Mouse (Mus musculus): ENCODE measurements around the gene Plscr1.

The Plscr1 gene

DNA sequence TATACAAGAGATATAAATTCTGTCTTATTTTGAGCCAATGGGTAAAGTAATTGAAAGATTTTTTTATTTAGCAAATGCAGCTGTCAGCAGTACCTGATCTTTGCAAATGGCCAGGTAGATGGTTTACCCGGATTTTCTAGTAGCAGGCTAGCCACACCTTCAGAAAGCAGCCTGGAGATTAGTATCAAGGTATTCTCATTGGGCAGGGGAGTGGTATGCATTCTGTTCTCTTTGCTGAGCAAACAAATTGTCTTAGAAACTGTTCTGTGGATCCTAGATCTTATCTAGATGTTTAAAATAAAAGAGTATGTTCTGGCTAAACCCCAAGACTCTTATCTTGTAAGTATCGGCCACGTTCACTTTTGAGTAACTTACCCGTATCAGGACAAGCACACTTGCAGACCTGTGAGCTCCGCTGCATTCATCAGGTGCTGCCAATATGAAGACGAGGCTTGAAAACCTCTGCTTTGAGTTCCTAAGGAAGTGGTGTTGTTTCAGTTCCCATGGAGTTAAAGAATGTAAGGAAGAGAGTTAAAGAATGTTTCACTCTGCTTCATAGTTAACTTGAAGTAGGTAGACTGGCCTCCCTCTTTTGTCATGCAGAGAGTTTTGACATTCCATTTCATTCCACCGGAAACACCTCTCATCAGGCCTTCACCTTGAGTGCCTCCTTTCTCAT lies 11.1 kb downstream of the Plscr1 start:
- DNase-seq, result no peak

DNA sequence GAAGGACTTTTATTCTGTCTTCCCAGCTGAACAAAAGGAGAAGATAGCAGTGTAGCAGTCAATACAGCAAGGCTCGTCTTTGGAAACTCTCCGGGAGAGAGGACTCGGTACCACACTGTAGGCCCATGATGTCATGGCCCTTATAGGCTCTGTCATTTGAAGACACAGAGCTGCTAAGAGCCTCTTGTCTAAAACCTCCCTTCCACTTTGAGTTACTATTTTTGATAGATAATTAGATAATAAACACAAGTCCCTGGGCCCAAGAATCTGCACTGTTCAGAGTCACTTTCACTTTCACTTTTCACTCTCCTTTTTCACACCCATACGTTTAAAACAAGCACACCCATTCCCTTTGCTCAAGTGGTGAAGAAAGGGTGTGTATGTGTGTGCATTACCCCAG lies 16.2 kb downstream of the Plscr1 start:
- DNase-seq, result no peak

DNA sequence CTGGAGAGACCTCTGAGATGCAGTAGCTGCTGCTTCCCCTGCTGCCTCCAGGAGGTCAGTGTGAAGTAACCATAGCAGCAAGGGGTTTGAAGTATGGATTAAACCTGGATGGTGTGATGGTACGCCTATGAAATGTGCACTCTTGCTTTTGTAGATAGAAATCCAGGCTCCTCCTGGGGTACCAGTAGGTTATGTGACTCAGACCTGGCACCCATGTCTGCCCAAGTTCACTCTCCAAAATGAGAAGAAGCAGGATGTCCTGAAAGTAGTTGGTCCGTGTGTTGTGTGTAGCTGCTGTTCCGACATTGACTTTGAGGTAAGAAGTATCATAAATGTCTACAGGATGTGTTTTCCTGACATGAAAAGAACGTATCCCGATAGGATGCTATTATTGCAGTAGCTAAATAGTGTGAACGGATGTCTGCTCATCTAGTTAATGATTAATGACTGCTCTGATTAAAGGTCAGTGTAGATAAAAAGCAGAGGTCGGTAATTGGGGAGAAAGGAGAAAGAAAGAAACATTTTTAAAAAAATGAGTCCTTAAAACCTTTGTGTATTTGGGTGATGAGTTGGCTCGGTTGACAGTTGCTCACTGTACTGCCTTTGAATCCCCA lies 17.1 kb downstream of the Plscr1 start:
- no peak for DNase-seq

DNA sequence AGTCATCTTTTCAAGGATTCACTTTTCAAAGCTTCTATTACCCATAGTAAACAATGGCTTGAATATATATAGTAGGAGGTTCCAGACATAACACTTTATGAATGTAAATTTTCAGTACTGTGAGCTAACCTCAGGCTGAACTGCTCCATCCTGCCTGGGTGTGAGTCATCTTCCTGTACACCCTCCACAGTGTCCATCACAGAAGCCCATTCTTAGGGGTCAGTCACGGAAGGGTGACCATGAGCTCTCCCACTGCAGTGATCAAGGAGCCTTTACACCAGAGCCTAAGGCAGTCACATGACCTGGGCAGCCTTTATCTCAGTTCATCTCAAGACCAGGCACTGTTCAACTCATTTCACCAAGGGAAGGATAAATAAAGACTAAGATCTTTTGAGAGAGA lies 18.2 kb downstream of the Plscr1 start:
- DNase-seq, result no peak

DNA sequence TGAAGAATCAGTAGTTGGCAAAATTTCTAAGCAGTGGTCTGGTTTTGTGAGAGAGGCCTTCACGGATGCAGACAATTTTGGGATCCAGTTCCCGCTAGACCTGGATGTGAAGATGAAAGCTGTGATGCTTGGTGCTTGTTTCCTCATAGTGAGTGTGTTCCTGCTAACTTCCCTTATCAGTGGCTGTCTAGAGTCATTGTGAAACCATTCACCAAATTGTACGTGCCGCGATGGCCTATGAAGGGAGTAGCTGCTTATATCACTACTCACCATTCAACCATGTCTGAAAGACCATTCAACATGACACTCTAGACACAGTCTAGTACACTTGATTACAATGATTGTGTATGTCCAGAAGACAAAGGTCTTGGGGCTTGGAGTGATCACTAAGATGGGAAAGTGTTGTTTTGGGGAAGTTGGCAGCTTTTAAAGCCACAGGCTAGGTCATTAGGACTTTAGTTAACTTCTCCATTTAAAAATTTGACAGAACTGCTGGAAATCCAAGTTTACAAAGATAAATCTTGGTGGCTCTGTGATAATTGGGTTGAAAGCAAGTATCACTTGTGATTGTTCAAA lies 20.4 kb downstream of the Plscr1 start:
- DNase-seq, result no peak

DNA sequence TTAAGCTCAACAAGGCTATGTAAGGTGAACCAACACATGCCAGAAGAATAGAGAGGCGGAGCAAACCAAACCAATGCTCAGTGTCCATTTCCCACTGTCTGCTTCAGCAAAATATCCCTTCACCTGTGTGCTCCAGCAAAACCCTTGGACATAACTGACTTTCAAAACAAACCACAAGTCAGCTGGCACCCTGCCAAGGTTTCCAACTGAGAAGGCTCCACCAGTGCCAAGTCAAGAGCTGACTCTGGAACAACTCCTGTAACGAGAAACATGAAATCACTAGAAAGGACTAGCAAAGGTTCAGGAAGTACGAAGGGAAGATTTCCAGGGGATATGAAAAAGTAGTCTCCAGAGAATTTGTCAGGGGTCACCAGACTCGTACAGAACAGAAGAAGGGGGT lies 21.4 kb downstream of the Plscr1 start:
- DNase-seq, result peak; percentile 49 to 67

DNA sequence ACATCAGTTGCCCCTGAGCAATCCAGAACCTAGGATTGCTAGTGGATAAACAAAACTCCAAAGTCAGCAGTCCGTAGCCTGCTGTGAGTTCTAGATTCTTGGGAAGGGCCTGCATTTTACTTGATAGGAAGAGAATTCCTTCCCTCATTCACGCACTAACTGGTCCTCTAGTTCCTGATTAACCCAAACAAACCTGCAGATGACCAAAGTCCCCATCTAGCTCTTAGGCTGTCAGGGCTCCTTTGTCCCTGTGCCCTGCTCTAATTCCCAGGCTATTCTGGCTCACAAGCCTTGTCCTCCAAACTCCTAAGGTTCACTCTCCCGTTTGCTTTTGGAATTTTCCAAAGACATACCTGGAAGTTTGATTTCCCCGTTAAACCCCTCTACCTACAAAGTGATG lies 23.1 kb downstream of the Plscr1 start:
- no peak for DNase-seq

DNA sequence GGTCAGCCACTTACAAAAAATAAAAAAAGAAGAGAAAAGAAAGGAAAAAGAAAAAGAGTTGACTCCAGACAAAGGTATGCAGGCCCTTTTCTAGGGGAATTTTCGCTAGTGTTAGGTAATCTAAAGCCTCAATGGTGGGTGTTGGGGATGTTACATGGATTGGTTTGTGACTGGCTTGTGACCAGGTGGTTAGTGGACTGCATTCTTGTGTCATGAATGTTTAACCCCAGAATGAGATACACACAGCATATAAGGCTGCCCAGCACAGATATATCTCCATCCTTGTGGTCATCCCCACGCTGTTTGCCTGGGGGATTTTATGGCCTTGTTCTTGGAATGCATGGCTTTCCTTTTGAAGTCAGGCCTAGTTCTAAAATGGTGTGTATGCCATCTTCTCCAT lies 23.7 kb downstream of the Plscr1 start:
- no peak for DNase-seq

DNA sequence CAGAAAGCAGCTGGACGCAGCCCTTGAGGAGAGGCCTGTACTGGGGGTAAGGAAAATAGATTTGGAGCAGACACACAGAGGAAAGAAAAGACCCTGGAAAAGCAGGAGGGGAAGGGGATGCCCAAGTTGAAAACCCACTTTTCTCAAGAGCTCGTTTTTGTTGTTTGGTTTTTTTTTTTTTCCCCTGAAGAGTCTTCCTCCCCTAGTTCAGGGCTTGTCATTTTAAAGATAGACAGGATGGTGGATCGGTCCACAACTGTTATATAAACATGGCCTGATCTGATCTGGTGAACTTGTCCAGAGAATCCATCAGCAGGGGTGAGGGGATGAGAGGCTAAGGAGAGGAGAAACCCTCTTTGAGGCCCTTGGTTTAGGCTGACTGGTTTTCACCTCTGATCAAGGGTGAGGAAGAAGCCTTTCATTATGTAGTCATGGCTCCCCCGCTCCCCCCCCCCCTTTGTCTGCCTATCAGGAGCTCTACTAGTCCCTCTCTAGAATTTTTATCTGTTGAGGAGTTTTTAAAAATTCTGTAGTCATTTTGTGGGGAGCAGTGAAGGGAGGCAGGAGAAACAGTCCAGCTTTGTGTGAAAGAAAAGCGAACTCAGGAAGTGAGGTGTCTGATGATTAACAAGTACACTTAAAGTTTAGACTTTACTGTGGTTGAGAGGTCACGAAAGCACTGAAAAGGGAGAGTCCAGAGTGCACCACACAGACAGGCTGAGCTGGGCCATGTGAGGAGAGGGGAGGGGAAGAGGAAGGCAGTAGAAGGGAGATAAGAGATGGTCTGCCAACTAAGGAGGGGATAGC lies 24.6 kb downstream of the Plscr1 start:
- DNase-seq, result no peak

DNA sequence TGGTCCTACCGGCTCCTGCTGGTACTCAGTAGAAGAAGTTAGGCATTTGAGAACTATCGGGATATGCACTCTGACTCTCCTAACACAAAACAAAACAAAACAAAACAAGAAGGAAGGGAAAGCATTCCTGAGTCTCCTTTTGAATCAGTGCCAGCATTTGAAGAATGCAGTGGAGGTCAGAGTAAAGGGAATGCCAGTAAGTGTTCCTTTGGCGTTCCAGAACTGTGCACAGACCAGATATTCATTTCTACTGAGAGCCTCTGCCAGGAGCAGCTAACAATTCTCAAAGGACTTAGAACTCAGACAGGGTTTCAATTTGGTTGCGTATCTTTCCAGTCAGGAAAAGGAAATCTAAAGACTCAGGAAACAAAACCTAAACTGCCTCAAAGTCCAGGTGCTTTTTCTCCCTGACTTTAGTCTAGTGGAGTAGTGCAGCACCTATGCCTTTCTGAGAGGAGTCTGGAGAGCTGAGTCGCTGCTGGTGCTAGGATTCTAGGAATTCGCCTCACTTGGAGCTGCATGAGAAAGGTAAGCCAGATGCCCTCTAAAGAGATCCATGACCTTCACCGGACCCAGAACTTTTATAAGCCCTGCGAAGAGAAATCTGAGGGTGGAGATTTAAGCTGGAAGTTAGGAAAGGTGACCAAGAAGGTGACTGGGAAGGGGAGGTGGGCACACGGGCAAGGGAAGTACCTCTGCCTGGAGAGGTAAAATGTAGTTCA lies 26.1 kb downstream of the Plscr1 start, which contains the start of gene Plscr2:
TSS of gene Plscr2 (plus strand) at position 117 of the 722 bp plus-strand sequence.
- no peak for DNase-seq

DNA sequence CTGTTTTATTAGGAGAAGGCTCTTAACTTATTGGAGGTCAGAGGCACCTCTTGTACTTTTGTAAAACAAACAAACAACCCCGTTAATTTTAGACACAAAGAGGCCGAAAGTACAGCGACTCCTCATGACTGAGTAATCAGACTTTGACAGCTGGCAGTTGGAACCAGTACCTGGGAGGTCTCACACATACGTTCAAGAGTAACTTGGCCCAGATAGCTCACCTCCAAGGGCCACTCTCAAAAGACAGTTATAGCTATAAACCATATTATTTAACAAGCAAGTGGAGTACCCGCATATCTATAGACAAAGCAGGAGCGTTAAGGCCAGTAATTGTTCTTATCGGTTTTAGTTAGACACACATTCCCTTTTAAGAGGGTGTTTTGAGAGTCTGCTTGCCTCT lies 26.8 kb downstream of the Plscr1 start:
- DNase-seq, result no peak

DNA sequence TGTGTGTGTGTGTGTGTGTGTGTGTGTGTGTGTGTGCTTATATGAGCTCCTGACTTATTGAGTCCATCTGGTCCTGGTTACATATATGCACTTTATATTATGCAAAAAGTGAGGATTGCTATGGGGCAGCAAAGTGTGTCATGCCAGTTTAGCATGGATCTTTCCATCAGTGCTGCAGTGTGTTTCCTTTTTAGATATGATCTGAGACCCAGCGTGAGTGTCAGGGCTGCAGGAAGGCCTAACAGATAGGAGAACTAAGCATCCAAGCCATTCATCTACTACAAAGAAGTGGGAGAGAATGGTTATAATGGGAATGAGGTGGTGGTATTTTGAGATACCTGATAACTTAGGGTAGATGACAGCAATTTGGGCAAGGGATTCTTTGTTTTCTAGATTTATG lies 30.5 kb downstream of the Plscr1 start:
- DNase-seq, result no peak

DNA sequence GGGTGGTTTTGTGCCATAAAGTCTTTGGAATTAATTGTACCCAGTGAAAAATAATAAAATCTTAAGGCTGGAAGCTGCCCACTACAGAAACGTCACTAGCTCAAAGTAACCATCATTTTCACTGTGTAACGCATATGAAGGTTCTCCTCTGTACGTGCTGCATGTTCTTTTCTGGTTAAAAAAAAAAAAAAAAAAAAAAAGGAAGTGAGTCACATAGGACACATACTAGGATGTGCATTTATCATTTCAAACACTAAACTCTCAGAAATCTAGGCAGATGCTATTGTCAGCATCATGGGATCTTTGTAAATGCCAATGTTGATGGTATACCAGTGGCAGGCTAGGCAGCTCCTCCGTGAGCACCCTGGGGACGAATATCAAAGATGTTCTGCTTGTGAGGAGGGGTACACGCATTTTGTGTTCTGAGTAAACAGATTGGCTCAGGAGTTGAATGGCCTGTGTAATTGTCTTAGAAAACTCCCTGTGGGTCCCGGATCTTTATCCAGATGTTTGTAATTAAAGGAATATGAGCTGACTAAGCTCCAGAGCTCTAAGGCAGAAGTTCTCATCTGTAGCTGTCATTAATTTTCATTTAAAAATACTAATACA lies 33.1 kb downstream of the Plscr1 start:
- DNase-seq, result no peak

DNA sequence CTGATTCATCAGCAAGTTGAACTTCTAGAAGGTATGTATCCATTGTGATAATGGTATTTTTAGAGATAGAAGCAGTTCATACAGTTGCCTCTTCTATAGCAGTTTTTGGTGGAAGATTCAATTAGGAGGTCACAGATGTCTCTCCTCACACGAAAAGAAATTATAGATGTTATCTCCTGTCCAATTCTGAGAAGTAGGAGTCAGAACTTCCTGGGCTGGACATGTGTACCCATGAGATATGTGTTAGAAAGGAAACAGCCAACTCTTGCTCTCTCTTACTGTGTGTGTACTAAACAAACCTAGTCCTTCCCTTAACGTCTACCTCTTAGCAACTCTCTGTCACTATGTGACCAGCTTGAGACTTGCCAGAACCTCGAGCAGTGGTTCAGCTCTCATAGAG lies 40.1 kb downstream of the Plscr1 start:
- no peak for DNase-seq

DNA sequence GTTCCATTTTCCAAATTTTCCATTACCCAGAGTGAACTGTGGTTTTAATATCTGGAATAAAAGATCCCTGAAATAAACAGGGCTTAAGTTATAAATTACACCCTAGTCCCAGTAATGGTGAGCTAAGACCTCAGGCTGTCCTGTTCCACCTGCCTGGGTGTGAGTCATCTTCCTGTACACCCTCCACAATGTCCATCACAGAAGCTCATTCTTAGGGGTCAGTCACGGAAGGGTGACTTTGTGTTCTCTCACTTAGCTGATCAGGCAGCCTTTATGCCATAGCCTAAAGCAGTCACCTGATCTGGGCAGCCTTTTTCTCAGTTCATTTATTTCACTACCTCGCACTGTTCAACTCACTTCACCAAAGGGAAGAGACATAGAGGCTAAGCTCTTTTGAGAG lies 42.6 kb downstream of the Plscr1 start:
- no peak for DNase-seq

DNA sequence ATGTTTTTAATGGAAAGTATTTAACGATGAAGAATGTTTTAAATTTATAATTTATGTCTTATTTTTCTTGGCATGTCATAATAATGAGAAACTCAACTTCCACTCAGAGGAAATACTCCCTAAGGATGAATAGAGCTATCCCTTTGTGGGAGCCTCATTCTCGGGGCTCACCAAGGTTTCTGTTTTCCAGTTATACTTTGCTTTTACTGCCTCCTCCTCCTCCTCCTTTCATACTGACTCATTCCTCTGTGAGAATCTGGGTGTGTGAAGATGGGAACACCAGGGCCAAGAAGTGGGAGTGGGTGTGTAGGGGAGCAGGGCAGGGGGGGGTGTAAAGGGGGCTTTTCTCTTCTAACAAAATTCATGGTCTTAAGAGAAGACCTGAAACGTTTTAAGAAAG lies 43.4 kb downstream of the Plscr1 start:
- no peak for DNase-seq

DNA sequence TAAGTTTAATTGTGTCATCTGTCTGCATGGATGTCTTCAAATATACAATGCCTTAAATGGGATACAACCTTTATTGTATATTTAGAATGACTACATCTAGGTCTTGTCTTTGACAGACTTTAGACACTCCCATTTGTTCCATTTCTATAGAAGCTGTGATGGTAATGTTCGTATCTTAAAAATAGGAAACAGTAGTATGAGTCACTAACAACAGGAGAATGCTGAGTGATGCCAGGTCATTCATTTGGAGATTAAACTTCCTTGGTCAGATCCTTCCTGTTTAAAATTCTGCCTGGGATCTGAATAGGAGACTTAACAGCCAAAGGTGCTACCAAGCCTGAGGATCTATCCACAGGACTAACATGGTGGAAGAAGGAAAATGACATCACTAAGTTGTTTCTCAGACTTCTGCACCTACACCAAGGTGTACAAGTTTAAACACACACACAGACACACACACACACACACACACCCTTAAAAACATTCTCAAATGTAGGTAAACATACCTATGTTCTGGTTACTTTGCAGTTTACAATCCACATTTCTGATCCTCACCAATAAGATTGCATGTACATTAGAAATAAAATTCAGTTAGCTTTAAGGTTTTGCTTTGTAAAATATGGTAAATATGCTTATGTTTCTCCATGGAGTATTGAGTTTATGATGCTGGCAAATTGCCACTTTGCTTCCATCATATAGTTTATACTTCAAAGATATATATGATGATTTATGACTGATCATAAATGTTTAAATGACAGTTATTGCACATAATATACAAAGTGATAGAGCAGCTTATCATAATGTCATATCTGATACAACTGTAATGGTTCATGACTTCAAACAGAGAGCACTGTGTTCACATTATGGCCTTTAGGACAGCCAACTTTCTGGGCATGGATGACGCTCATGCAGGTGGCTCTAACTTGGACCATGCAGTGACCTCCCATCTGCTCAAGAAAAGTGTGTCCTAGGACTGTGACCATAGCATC lies 44.3 kb downstream of the Plscr1 start:
- no peak for DNase-seq

DNA sequence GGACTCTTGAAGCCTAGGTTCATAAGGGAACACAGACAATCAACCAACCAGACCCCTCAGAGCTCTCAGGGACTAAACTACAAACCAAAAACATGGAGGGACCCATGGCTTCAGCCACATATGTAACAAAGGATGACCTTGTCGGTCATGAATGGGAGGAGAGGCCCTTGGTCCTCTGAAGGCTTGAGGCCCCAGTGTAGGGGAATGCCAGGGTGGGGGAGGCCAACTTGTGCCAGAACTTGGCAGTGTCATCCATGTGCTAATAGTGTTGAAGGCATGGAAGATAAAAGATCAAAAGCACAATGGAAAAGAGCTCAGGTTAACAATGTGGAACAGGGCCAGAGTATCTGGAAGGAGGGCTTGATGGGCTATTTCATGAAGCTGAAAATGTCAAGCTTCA lies 48.7 kb downstream of the Plscr1 start:
- DNase-seq, result no peak

DNA sequence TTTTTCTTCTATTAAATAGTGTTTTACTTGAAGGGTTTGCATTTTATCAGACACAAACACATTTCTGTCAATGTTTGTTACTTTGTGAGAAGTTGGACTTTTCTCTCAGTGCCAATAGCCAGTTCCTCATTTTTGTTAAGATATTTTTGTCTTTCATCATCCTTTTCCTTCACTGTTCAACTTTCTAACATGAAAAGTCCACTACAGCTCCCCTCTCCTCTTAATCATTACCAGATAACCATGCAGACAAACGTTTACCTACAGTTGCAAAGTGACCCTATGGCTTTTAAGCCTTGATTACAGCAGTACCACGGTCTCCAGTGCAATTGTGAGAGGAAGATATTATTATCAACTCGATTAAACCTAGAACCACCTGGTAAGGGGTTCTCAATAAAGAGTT lies 51.7 kb downstream of the Plscr1 start:
- DNase-seq, result no peak

DNA sequence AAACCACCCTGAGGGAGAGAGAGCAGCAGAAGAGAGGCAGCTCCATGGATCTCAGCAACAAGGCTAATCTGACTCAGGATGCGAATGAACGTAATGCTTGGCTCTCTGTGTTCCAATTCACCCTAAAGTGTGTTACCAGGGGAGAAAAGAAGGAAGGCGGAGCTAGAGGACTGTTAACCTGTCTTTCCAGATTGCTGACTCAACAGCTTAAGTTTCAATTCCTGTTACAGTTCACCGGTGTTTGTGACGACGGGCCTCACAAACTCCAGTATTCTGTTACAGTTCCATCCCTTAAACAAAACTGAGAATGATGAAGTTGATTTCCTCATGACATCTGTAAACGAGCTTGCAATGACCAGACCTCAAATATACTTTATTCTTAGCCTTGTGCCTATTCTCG lies 55.5 kb downstream of the Plscr1 start:
- no peak for DNase-seq

DNA sequence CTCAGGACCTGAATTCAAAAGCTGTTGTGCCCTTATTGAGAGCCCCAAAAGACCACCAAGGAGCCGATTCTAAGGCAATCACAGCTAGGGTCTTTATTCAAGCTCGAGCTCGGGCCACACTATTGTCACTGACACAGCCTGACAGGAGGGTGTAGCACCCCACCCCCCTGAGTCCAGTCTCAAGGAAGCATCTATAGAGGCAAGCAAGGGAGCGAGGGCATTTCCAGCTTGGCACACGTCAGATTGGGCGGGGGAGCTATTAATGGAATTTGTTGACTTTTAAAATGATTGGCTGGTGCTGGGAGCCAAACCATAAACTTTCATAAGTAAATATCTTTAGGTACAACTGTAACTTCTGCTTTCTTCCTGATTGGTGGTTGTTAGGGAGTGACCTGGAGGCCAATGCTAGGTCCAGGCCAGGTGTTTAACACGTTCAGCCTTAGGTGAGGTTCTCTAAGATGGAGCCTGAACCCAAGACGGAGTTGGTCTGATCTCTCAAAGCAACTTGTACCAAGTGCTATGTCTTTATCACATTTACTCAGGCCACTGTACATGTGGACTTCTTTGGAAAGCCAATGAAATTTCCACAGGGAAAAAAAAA lies 56.2 kb downstream of the Plscr1 start:
- no peak for DNase-seq
